Mouse (Mus musculus) lung, embryonic 15.5 days (tissue): ENCODE results near the gene Cryba4. TPM values are rescaled to one million over a fixed set of nuclear protein-coding genes. Genes with fewer than 3 reads are reported as not detected.

ENCODE experiments used
- ATAC-seq: fragments of 200-750 bp; cut with Nextera tagmentation; 2 replicates; pipeline ENCODE4 v1.8.0; 2017; ENCODE audit warnings: moderate number of reproducible peaks, borderline replicate concordance; ENCODE audit not compliant: low FRiP score, low TSS enrichment; ENCODE audit errors: extremely low read depth
- H3K27ac ChIP-seq: fragments of 300-500 bp; sonication (generic); 2 replicates; pipeline ENCODE4 v1.5.1; 2015; ENCODE audit warnings: moderate library complexity, mild to moderate bottlenecking, inconsistent platforms
- H3K27me3 ChIP-seq: fragments of 300-500 bp; sonication (generic); 2 replicates; pipeline ENCODE4 v1.6.1; 2015; ENCODE audit warnings: inconsistent platforms
- H3K36me3 ChIP-seq: fragments of 300-500 bp; sonication (generic); 2 replicates; pipeline ENCODE4 v1.6.1; 2015; ENCODE audit warnings: inconsistent platforms
- H3K4me1 ChIP-seq: fragments of 300-500 bp; sonication (generic); 2 replicates; pipeline ENCODE4 v1.6.1; 2015; ENCODE audit warnings: inconsistent platforms
- H3K4me2 ChIP-seq: fragments of 300-500 bp; sonication (generic); 2 replicates; pipeline ENCODE4 v1.6.1; 2015; ENCODE audit warnings: inconsistent platforms, mild to moderate bottlenecking, moderate library complexity
- H3K4me3 ChIP-seq: fragments of 300-500 bp; sonication (generic); 2 replicates; pipeline ENCODE4 v1.5.1; 2015; ENCODE audit warnings: mild to moderate bottlenecking, inconsistent platforms
- H3K9ac ChIP-seq: fragments of 300-500 bp; sonication (generic); 2 replicates; pipeline ENCODE4 v1.6.1; 2015; ENCODE audit warnings: inconsistent platforms
- H3K9me3 ChIP-seq: fragments of 300-500 bp; sonication (generic); 2 replicates; pipeline ENCODE4 v1.6.1; 2016; ENCODE audit warnings: inconsistent platforms
- WGBS: fragments of 180-500 bp; shearing (Covaris S2); methylation state at CpG from one replicate; pipeline ENCODE4 v1.1.7; 2015; 5-methylcytosine and 5-hydroxymethylcytosine counted together
- polyA plus RNA-seq: library from polyadenylated mRNA; unstranded; fragments of >200 nt; fragmentation: Nextera tagmentation; extraction: Ambion mirVana; gene quantifications from 2 replicates; pipeline ENCODE4 v1.2.1, GENCODE M21; 2015

Gene Cryba4
- polyA plus RNA-seq, 1 experiment from 2014 or later: 1.6 TPM

GRCm38 (mm10) chr5:112283543-112284202 is 31.4 kb upstream of the Cryba4 start:
- Histone ChIP-seq H3K9me3 (no peaks in the 10 kb centered on the region), H3K4me3 (no peak overlapping the region), H3K9ac (no peak overlapping the region), H3K4me2 (no peak overlapping the region), H3K36me3 (no peaks in the 10 kb centered on the region), H3K27me3 (no peaks in the 10 kb centered on the region), H3K27ac (peak overlapping the region; percentile 83), H3K4me1 (peaks cover 69% of the 10 kb centered on the region)
- WGBS: 58% methylated on average over 10 of the region's 10 CpGs
- peak; percentile 30; the same call in 1 of the 2 replicates for ATAC-seq

GRCm38 (mm10) chr5:112282780-112283482 is 30.6 kb upstream of the Cryba4 start:
- Histone ChIP-seq H3K4me2 (no peak overlapping the region), H3K27me3 (no peaks in the 10 kb centered on the region), H3K4me3 (no peak overlapping the region), H3K36me3 (no peaks in the 10 kb centered on the region), H3K4me1 (peaks cover 70% of the 10 kb centered on the region), H3K27ac (peak overlapping the region; percentile 74), H3K9me3 (no peaks in the 10 kb centered on the region), H3K9ac (no peak overlapping the region)
- 63% methylated on average over 9 of the region's 9 CpGs for WGBS
- ATAC-seq: no peak

DNA sequence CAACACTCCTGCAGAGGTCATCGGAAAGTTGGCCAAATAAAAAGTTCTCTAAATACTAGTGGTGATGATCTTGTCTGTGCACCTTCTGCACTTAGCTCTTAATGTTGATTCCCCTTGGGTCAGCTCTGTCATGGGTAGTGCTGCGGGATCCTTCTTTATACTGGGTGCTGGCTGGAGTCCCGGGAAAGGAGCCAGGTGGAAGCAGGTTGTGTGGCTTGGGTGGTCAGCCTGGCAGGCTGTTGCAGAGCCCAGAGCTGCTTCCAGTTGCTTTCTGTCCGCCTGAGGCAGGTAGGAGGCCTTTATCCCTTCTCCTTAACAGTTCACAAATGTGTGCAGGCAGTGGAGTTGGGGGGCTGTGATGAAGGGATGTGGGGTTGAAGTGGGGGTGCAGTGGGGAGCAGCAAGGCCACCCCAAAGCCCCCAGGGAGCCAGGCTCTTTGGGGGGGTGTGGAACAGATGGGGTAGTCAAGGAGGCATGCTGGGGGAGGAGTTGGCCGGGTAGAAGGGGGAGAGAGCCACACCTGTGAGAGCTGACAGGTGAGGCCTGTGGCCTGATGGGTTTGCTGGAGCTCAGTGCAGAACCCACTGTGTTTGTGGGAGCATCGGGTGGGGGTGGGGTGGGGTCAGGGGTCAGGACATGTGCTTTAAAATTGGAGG is 29.9 kb upstream of the Cryba4 start:
- H3K36me3 ChIP-seq: no peaks in the 10 kb centered on the region
- peaks cover 76% of the 10 kb centered on the region for H3K4me1 ChIP-seq
- no peak for ATAC-seq
- H3K27ac ChIP-seq: peak overlapping the region; percentile 74
- no peaks in the 10 kb centered on the region for H3K9me3 ChIP-seq
- H3K27me3 ChIP-seq: no peaks in the 10 kb centered on the region
- H3K9ac ChIP-seq: no peak overlapping the region
- H3K4me2 ChIP-seq: no peak overlapping the region
- WGBS: 59% methylated on average over 6 of the region's 6 CpGs
- no peak overlapping the region for H3K4me3 ChIP-seq

DNA sequence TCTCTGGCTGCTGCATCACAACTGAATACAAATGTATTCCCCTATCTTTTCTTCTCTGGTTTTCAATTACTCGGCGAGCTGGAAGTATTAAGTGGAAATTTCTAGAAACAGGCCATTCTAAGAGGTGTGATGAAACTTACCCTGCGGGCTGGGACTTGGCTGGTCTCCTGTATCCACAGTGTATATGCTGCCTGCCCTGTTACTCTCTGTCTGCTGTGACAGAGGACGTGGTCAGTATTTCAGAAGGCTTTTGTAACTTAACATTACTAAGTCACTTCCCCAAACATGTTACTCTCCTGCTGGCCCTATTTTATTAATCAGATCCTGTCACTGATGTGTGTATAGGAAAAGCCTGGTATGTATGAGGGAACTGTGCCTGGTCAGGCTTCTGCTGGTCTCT is 29.4 kb upstream of the Cryba4 start:
- H3K27me3 ChIP-seq: no peaks in the 10 kb centered on the region
- H3K4me2 ChIP-seq: no peak overlapping the region
- WGBS: 64% methylated on average over 4 of the region's 4 CpGs
- ATAC-seq: no peak
- no peak overlapping the region for H3K9ac ChIP-seq
- H3K4me1 ChIP-seq: peaks cover 76% of the 10 kb centered on the region
- peak overlapping the region; percentile 22; the same call in 1 of the 2 replicates for H3K27ac ChIP-seq
- H3K36me3 ChIP-seq: no peaks in the 10 kb centered on the region
- no peaks in the 10 kb centered on the region for H3K9me3 ChIP-seq
- no peak overlapping the region for H3K4me3 ChIP-seq

- Histone ChIP-seq H3K27ac (peak overlapping the region; percentile 26; the same call in 1 of the 2 replicates), H3K4me1 (peaks cover 71% of the 10 kb centered on the region), H3K4me3 (no peak overlapping the region), H3K9ac (no peak overlapping the region), H3K36me3 (no peaks in the 10 kb centered on the region), H3K9me3 (no peaks in the 10 kb centered on the region), H3K27me3 (no peaks in the 10 kb centered on the region), H3K4me2 (no peak overlapping the region)
- no peak for ATAC-seq
- 52% methylated on average over 15 of the region's 15 CpGs for WGBS
Observed at GRCm38 (mm10) chr5:112280863-112281660, 28.7 kb upstream of the Cryba4 start.

DNA sequence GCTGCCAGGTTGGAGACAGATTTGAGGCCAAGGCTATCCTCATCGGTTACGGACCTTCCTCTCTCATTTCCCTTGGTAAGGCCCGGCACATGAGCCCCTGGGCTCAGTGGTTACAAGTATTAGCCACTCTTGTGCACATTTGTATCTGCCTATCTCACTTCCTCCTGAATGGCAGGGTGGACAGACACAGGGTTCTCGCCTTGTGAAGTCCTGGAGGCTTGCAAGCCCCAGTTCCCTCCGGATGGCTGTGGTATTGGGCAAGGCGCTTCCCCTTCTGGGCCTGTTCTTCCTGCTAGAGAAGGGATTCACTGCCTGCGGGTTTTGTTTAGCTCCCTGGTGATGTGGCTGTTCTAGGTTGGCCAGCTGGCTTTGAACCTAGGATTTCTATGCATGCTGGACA is 27.8 kb upstream of the Cryba4 start:
- Histone ChIP-seq H3K9ac (no peak overlapping the region), H3K4me1 (peaks cover 71% of the 10 kb centered on the region)

GRCm38 (mm10) chr5:112279181-112280021 is 27.1 kb upstream of the Cryba4 start:
- Histone ChIP-seq H3K4me1 (peaks cover 64% of the 10 kb centered on the region), H3K4me2 (0 out of 2 replicates have a peak overlapping the region, but pooled peaks have one; percentile 82), H3K9me3 (no peaks in the 10 kb centered on the region), H3K9ac (no peak overlapping the region), H3K27me3 (no peaks in the 10 kb centered on the region), H3K4me3 (no peak overlapping the region), H3K36me3 (no peaks in the 10 kb centered on the region), H3K27ac (peak overlapping the region; percentile 26; the same call in 1 of the 2 replicates)
- no peak for ATAC-seq
- WGBS: 85% methylated on average over 17 of the region's 17 CpGs

More for the DNA sequence above, 27.8 kb upstream of the Cryba4 start:
- Histone ChIP-seq H3K27me3 (no peaks in the 10 kb centered on the region), H3K9me3 (no peaks in the 10 kb centered on the region), H3K4me3 (no peak overlapping the region), H3K36me3 (no peaks in the 10 kb centered on the region), H3K4me2 (no peak overlapping the region), H3K27ac (peak overlapping the region; percentile 26; the same call in 1 of the 2 replicates)
- 70% methylated on average over 7 of the region's 7 CpGs for WGBS
- no peak for ATAC-seq

DNA sequence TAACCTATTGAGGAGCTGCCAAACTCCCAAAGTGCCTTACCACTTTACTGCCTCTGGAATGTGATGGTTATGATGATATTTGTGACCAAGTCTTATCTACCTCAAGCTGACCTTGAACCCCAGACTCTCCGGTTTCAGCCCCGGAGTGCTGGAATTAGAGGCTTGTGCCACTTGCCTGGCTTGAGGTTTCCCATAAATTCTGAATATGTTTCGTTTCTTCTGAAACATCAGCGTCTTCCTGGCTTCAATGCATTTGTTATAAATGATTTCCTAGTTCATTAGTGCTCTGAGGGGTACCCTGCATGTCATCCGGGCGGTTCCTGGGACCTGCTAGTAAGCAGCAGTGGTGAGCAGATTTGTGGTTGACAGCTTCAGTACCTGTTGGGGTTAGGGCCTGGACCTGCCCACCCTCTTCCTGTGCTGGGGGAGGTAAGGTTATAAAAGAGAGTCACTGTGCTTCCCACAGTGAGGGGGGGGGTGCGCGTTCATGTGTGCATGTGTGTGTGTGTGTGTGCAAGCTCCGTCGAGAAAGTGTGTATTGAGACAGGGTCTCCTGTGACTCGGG is 25.7 kb upstream of the Cryba4 start:
- no peaks in the 10 kb centered on the region for H3K27me3 ChIP-seq
- WGBS: 74% methylated on average over 11 of the region's 11 CpGs
- no peak overlapping the region; the same call in 1 of the 2 replicates for H3K9ac ChIP-seq
- no peaks in the 10 kb centered on the region for H3K36me3 ChIP-seq
- H3K4me1 ChIP-seq: peaks cover 55% of the 10 kb centered on the region
- no peaks in the 10 kb centered on the region for H3K9me3 ChIP-seq
- H3K27ac ChIP-seq: no peak overlapping the region
- no peak for ATAC-seq
- peak overlapping the region; percentile 82 for H3K4me2 ChIP-seq
- H3K4me3 ChIP-seq: peak overlapping the region; percentile 79

- peak overlapping the region; percentile 82 for H3K4me2 ChIP-seq
- whole genome bisulfite sequencing: under 1% methylated on average over 19 of the region's 24 CpGs
- ATAC-seq: no peak
- peak overlapping the region; percentile 54 for H3K27ac ChIP-seq
- H3K27me3 ChIP-seq: no peaks in the 10 kb centered on the region
- peaks cover 45% of the 10 kb centered on the region for H3K4me1 ChIP-seq
- no peaks in the 10 kb centered on the region for H3K36me3 ChIP-seq
- peak overlapping the region; percentile 79 for H3K4me3 ChIP-seq
- no peaks in the 10 kb centered on the region for H3K9me3 ChIP-seq
- peak overlapping the region; percentile 76 for H3K9ac ChIP-seq
Observed at GRCm38 (mm10) chr5:112276907-112277348, 24.6 kb upstream of the Cryba4 start.

DNA sequence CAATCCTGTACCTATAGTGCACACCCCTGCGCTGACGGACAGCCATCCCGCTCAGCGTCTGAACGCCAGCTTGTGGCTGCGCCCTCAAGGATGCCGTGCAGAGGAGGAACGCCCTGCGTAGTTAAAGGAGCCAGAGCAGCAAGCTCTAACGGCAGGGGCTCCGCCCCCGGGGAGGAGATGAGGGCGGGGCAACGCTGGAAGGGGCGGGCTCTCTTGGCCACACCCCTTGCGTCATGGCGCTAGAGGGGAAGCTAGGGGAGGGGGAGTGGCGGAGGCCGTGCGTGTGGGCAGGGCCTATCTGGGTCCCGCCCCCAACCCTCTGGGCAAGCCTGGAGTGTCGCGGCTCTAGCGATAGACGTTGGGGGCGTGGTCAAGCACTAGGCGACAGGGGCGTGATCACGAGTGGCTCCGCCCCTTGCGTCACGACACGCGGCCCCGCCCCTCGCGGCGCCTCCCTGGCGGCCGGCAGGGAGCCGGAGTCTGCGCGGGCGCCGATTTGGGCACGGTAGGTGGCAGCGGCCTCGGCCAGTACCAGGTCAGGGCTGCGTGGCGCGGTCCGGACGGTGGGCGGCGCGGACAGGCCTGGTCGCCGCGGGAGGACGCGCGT is 24.1 kb upstream of the Cryba4 start, which contains the start of gene Tpst2:
TSS of gene Tpst2 (plus strand) at position 425 of the 607 bp plus-strand sequence.
- Histone ChIP-seq H3K9ac (peak within 1 kb of the TSS; percentile 76), H3K4me1 (peaks cover 39% of the 10 kb centered on the region), H3K27ac (peak within 1 kb of the TSS; percentile 57), H3K36me3 (no peaks in the 10 kb centered on the region), H3K9me3 (no peaks in the 10 kb centered on the region), H3K27me3 (0 out of 2 replicates have a peak, but pooled peaks cover 3% of the 10 kb centered on the region), H3K4me3 (peak within 1 kb of the TSS; percentile 79), H3K4me2 (peak within 1 kb of the TSS; percentile 82)
- under 1% methylated on average over 48 of the region's 62 CpGs for WGBS
- peak; percentile 96 for ATAC-seq
